Mouse (Mus musculus) layer of hippocampus, adult 9-11 months (tissue): ENCODE data around the gene Pias1.
"Not testable (repeated sequence)": the region's sequence is repeated elsewhere in the genome, so short reads cannot be mapped to it uniquely, and the experiment has no call there.

ENCODE experiments used
- DNase-seq: peaks from one replicate; pipeline ENCODE4 v3.0.0; 2022

The Pias1 gene

DNA sequence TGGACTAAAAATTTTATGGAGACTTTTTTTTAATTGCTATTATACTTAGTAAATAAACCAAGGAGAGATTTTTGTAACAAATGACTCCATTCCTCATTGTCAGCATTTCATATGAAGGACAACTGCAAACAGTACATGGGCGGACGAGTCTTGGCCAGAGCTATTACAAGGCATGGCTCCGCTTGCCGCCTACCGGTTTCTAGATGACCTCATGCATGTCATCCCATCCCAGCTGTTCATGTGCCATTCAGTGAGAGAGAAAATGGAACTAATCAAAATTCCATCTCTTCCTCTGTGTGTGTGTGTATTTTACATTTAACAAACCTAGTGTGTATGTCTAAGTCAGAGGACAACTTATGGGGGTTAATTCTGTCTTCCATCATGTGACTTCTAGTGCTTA lies 51.9 kb downstream of the Pias1 start:
- no peak for DNase-seq

DNA sequence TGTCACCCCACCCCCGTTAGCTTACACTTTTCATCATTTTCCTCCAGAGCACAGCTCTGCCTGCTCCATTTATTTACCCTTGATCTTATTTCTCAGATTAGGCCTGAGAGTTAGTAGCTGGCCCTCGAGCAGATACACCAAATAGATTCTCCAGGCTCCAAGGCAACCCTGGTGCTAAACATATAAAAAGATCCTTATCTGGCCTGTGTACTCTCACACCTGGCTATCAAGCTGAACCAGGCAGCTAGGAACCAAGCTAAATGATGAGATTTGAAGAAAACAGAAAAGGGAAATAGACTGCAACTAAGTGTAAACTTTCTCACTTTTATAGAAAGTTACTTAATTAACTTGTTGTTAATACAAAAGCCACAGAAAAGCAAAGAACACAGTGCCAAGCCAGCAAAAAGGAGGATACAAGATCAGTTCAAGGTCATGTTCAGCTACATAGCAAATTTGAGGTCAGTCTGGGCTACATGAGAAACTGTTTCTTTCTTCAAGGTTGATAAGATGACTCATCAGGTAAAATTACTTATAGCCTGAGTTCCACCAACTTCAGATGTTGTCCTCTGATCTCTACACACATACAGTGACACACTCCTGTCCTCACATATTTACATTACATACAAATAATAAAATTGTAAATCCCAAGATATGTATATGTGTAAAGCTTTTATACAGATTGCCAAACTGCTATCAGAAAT lies 52.9 kb downstream of the Pias1 start:
- no peak for DNase-seq

DNA sequence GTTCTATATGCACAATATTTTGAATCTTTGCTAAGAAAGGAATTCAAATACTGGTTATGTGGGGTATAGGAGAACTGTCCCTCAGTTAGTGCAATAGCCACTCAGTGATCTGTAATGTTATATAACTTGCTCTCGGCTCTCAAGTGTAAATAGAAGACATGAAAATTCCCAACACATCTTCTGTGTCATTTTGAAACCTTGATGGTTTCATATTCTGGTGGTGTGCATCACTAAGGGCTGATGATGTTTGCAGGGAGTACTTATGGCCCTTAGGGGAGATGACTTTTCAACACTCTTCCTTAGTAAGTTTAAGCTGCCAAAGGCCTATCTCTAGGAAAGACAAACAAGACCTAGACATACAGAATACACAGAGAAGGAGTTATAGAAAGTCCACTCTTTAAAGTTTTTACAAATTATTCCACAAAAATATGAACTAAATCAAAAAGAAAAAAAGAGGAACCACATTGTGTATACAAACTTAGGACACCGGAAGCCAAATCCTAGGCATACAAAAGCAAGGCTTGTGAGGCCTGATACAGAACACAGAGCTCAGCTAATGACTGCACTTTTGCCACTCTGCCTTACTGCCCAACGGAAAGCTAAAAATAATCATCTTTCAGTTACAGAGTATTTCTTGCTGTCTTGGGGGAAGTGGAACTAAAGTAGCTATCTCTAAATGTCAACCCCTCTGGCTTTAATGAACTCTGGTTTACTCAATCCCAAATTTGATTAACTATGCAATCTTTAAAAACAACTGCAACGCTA lies 55.0 kb downstream of the Pias1 start:
- DNase-seq, result no peak

DNA sequence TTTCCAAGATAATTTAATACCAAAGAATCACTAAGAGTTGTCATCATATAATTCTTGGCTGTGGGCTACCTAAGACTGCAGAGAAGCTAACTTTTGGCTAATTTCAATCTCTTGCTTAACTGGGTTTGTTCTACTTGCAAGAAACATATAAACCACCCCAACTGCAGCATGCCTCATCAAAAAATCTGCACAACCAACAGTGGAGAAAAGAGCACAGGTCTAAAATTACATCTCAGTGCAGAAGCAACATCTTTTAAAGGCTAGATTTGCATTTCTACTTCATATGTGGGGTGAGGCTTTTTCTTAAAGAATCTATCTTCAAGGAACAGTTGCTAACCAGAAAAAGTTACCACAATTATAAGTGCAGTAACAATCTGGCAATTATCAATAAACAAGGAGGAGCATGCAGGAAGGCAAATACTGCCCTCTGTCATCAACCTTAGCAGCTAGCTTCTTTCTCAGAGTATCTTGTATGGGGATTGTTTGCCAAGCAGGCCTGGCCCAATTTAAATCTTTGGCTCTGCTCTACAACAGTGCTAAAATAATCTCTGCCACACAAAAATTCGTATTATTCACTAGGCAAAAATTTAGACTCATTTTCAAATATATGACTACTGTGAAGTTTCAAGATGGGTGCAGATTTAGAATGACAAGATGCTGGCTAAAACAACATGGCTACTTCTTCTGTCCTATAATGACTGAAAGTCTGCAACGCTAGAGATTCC lies 62.7 kb downstream of the Pias1 start:
- no peak for DNase-seq

DNA sequence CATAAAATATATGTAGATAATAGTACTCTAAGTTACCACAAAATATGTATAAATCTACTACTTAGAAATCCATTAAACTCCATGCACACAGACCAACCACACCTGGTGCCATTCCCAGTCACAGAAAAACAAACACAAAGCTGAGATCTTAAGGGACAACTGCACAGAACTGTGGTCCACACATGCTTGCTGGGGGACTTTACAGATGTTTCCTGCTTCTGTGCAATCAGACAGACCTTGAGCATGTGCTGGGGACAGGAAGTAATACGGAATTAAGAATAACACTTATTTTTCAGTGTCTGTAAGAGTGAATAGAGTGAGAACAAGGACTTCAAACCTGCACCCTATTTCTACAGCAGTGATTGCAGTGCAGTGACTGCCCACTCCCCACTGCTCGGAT lies 66.8 kb downstream of the Pias1 start:
- DNase-seq, result no peak

DNA sequence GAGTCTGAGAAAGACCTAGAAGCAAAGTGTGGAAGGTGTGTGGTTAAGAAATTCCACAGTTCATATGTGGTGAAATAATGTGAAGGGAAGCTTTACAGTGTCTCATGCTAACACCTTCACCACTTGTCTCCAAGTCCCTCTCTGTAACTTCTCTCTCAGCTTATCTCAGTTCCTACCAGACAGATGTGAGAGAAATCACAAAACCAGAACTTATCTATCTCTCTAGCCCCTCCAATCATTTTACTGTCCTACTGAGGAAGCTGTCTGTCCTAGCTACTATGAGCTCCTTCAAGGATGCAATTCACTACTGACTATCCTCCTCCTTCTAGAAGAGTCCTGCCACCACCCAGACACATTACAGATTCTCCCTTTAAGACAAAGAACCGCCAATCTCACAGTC lies 70.7 kb downstream of the Pias1 start:
- DNase-seq, result no peak

DNA sequence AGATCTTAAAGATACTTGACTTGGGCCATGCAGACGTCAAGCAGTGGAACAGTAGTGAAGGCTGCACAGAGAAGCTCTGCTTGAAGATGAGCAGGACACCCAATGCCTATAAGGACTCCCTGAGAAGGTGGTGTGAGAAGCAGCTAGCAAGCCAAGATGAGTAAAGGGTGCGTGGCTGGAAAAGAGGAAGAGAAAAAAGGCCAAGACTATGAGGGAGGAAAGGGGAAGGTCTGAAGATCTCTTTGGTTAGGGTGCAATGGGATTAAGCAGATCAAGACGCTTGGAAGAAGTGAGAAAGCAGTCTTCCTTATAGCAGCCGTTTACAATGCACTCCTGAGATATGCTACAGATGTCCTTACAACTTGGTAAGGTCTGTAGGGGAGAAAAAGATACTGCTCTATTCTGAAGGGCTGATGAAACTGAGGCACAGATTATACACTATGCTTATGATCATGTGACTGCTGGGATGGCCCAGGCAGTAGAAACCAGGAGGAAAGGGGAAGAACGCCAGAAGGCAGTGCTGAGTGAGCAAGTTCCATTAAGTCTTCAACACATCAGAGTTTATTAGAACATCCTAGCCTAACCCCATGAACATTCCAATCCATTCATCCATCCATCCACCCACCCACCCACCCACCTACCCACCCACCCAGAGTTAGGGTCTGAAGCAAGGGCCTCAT lies 74.2 kb downstream of the Pias1 start:
- DNase-seq, result no peak

DNA sequence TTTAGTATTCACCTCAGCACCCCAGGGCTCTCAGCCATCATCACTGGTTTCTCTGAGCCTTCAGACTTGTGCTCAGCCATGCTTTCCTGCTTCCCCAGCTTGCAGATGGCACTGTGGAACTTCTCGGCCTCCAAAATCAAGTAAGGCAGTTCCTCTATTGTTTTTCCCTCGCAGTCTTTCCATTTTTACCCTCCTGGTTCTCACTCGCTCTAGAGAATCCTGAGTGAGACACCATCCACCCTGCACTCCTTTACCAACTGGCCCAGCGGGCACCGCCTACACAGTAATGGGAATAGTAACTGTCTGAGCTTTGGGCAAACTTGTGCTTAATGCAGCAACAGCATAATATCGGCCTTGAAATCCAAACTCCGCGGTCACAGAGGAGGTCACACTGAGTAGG lies 82.7 kb downstream of the Pias1 start:
- no peak for DNase-seq

DNA sequence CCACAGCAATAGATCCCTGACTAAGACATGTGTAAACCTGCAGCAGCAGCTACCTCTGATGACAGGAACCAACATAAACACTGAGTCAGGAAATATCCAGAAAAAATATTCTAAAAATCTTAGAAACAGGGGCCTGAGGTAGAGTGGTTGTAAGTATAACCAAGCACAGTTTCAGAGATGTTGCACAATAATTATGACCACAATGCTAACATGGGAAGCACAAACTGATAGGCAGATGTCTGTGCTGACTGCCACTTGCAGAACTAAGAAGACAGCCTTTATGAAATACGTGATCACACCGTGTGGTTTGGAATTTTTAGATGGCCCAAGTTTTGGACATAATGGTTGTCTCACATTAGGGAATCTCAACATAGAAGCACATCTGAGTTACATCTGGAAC lies 83.9 kb downstream of the Pias1 start:
- no peak for DNase-seq

DNA sequence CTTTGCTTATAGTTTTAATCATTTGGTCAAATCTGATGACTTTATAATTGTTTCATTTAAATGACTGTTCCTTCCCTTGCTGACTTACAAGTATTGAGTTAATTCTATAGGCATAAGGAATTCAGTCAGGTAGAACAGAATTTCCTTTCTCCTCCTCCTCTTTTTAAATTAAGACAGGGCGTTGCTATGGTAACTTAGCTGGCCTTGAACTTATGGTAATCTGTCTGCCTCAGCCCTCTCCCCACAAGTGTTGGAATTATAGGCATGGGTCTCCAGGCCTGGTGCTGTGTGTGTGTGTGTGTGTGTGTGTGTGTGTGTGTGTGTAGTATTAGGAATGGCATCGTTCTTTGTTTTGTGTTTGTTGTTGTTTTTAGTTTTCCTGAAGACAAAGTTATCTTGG lies 86.0 kb downstream of the Pias1 start:
- DNase-seq, result no peak

DNA sequence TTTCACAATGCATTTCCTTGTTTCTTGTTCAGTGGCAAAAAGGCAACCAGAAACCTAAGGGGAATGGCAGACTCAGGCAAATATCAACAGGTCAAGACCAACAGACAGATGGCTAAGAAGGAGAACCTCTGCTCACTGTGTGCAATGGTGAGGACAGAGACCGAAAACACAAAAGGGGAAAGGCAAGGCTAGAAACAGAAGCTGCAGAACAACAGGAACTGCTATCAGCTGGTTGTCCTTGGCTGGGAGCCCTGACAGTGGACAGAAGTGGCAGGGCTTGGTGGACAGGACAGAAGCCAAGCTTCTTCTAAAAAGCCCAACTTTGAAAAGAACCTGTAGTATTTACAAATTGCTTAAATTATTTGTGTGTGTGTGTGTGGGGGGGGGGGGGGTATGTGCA lies 93.2 kb downstream of the Pias1 start:
- DNase-seq, result no peak

DNA sequence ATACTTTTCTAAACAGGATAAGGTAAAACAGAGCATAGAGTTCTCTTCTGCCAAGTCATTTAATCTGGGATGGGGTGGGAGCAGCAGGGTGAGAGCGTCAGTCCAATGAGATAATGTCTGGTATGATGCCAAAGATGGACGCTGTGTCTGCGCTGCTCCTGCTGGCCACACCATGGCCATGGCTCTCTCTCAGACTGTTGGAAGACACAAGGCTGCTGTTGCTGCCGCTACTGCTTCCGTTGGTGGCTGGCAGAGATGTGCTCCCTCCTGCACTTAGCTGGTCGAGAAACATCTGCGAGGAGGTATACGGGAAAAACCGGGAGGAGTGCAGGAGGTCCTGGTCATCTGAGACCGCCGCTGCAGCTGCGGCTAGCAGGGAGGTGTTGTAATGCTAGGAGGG lies 105.9 kb downstream of the Pias1 start:
- peak; percentile 25 for DNase-seq

DNA sequence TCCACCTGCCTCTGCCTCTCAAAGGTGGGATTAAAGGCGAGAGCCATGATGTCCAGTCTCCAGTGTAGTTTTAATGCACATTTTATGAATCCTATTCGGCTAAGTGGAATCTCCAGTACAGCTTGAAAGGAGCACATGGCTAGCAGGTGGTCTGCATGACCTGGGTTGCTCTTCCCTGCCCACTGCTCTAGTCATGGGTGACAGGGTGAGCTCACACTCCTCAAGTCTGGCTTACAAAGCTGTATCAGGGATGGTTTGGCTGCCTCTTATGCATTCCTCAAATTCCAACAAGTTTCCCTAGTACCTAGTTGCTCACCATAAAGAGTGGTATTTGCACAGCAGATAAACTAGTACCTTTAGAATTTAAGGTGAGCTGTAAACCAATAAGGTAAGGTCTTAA lies 109.9 kb downstream of the Pias1 start:
- DNase-seq, result no peak

DNA sequence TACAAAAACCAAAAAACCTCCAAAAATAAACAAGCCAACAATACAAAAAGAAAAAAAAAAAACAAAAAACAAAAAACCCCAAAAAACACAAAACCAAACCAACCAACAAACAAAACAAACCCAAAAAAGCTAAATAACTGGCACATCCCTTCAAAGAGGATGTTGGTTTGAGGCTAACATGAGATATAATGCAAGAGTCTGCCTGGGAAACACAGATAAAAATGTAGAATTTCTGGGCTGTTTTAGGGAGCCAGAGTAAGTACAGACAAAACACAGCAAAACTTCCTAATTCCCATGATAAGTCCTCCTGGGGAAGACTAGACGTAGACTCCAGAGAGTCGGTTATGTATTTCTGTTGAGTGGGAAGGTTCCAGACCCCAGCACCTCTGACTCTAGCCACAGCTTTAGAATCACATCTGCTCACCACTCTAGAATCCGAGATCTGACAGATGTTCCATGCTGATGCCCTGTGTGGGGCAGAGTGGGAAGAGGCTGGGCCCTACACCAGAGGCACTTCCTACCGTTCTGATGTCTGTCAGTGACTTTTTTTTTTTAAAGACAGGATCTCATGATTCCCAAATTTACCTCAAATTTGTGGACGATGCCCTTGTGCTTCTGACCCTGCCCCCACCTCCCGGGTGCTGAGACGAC lies 110.6 kb downstream of the Pias1 start:
- DNase-seq, result no peak

DNA sequence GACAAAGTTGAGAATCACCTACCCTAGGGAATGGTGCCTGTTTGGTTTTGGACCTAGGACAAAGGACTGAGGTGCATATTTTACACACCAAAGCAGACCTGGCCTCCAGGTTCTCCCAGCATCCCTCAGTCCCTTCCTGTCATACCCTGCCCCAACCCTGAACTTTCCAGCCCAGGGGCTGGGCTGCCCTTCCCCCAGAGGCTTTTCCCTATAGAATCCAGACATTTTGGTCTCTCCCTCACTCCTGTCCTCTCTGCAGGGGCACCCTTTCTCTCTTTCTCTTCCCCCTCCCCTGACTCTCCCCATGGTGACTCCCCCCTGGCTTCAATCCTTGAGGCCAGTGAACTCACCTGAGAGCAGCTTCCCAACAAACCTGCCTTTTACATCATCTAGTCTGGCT lies 117.0 kb downstream of the Pias1 start:
- no peak for DNase-seq

DNA sequence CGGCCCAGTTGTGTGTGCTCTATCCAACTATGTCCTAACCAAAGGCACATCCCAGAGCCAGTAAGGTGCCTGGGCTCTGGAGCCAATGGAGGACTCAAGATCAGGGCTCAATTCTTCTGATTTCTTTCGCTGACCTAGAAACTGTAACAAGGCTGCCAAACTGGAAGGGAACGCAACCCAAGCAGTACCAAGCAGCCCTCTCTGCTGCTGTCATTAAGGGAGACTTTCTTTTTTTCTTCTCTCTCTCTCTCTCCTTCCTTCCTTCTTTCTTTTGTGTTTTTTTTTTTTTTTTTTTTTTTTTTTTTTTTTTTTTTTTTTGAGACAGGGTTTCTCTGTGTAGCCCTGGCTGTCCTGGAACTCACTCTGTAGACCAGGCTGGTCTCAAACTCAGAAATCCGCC lies 118.5 kb downstream of the Pias1 start:
- DNase-seq, result not testable (repeated sequence)

DNA sequence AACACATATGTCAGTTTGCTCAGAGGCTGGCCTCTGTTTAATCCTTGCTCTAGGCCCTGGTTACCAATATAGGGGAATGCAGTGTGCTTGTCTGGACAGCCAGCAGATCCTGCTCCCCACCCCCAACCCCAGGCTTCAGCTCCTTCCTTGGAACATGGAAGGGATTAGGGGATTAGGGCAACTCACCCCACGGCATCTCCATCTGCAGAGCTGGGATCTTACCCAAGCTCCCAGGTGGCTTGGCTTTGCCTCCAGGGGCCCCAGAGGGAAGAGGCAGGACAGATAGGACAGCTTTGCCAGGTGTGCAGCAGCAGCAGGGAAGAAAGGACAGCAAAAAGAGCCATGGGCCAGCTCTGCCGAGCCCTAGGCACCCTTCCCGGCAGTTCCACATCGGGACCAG lies 126.9 kb downstream of the Pias1 start:
- no peak for DNase-seq

DNA sequence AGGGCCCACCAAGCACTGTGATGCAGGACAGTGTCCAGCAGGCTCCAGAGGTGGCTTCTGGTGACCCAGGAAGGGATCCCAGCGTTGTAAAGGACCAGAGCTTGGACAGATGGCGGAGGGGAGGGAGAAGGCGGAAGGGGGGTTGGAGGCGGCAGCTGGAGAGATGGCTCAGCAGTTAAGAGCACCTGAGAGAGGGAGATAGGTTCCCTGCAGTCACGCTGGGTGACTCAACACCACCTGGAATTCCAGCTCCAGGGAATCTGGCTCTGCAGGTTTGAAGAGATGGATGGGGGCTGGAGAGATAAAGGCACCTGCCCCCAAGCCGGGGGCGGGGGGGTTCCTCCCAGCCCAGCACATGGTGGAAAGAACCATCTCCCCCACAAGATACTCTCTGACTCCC lies 127.6 kb downstream of the Pias1 start:
- DNase-seq, result not testable (repeated sequence)

DNA sequence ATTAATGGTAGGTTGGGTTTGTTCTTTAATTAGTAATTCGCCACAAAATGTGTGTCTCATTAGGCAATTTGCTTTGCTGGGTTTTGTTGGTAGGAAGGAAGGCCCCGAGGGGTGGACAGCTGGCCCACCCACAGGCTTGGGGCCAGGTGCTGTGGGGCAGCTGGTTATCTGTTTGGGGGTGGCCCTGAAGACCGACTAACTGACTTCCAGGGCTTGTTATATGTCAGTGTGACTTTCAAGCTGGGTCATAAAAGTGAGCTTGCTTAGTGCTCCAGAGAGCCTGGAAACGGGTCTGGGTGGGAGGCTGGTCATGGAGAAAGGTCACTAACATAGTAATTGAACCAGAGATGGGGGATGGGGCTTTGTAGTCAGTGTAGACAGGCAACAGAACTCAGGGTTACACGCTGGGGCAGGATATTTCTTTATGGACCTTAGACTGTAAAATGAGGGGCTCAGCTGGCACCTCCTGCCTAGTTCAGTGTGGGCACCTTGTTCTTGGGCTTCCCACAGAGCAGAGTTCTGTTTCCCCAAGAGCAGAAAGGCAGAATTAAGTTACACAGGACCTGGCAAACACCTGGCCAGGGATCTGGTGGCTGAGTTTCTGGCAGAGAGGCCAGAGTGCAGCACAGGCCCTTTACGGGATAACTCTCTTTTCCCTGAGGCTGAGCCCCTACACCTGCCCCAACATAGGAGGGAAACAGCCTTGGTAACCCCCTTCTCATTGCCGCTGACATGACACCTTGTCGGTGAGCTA lies 129.3 kb downstream of the Pias1 start:
- no peak for DNase-seq

DNA sequence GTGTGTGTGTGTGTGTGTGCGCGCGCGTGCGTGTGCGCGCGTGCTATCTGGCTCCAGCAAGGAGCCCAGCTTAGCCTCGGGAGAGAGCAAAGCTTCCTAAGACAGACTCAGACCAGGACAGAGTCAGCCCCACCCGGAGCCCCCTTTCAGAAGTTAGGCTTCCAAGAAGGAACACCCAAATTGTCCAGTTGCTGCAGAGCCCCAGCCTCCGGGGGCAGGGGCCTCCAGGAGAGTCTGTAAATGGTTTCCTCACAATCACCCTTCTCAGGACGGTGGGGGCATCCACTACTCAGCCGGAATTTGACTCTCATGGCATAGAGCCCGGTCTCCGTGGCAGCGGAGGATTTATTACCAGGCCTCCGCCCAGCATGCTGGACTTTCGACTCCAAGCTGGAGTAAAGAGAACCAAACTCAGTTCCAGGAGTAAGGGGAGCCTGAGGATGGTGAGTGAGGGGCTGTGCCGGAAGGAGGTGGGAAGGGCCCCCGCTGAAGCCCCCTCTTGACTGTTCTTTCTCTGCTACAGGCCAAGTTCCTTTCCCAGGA lies 129.9 kb downstream of the Pias1 start, which contains the start of gene Calml4:
Gene Calml4 (plus strand): TSS at position 362 of the 543 bp plus-strand sequence.
- DNase-seq, result no peak

DNA sequence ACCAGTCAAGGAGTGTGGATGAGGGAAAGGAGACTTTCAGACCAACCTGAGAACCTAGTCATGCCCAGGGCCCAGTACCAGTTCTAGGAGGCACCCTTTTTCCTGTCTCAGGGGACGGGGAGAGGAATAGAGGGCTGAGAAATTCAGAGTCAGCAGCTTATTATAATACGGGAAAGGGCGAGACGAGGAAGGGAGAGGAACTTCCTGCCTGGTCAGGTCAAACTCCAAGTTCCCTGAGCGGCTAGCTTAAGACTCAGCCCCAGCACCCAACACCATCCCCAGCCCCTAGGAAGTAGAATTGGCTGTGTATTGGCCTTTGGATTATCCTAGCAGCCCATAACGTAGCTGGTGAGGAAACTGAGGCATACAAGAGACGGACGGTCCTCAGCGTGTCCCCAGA lies 130.5 kb downstream of the Pias1 start:
- no peak for DNase-seq

DNA sequence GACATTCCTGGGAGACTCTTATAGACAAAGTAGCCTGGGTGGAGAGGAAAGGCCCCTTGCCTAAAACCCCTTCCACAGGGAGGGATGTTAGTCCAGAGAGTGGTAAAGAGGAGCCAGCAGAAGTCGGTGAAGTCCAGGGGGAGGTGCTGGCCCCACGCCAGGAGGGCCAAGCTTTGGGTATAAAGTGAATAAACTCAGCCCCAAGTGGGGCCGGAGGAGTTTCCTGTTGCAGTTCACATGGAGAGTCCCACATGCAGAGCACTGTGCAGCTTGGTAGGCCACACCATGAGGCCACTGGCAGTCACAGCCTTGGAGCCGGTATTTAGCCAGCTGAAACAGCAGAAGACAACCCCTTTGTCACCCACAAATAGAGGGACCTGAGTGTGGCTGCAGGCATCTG lies 133.2 kb downstream of the Pias1 start:
- no peak for DNase-seq
